Mouse (Mus musculus) cerebellum, adult 9-11 months (tissue): ENCODE results near the gene 1700084M14Rik.
"Not testable (repeated sequence)": the region's sequence is repeated elsewhere in the genome, so short reads cannot be mapped to it uniquely, and the experiment has no call there.

Source experiments
- DNase-seq: peaks from one replicate; pipeline ENCODE4 v3.0.0; 2022

The 1700084M14Rik gene

DNA sequence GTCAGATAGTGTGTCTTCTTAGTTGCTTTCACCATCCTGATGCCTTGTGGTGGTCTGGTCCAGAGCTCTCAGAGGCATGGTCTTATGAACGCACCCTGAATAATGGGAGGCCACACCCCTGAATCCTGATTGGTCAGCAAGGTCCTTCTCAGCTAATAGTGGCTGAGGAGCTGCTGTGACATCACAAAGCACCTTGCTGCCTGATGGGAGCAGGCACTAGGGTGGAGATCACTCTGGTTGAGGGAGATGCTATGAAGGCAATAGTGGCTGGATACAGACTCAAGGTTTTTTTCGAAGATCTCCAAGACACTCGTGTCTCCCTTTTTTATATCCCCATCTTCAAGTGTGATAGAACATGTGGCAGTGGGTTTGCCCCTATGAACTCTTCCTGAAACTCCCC lies at the start of gene 1700084M14Rik:
Gene 1700084M14Rik (minus strand): TSS at position 101 of the 400 bp plus-strand sequence.
- not testable (repeated sequence) for DNase-seq
